Mouse (Mus musculus) testis, postnatal 10 days (tissue): ENCODE results near the gene Zfp319.

Experiments used
- DNase-seq: peaks from one replicate; pipeline ENCODE4 v3.0.0; 2021; ENCODE audit warnings: low spot score

Zfp319 gene

DNA sequence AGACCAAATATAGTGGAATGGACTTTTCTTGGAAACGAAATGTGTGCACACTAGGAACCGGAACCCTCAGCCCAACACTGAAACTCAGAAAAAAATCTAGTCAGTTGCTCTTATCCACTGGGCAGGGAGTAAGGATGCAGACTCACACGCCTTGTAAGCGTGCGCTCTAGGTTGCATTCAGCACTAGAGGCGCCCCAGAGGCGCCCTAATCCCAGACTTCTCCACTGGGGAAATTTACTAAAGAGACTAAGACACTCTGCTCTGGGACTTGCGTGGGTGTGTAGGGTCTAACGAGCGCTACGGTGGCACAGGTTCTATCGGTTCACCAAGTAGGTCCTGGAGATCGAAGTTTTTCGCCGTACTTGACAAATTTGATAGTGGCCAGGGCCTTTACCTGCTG lies 19.7 kb upstream of the Zfp319 start:
- no peak for DNase-seq

- DNase-seq, result peak; percentile 65
These were observed 17.3 kb upstream of the Zfp319 start for GRCm38 (mm10) chr8:95348811-95349630.

GRCm38 (mm10) chr8:95348356-95348755 lies 16.6 kb upstream of the Zfp319 start:
- no peak for DNase-seq

- DNase-seq, result peak; percentile 83
These were observed 15.1 kb upstream of the Zfp319 start for GRCm38 (mm10) chr8:95346643-95347545.

GRCm38 (mm10) chr8:95344668-95345067 lies 12.9 kb upstream of the Zfp319 start:
- DNase-seq, result no peak

- no peak for DNase-seq
These were observed 10.0 kb upstream of the Zfp319 start for GRCm38 (mm10) chr8:95341721-95342120.

GRCm38 (mm10) chr8:95336363-95336762 lies 4.6 kb upstream of the Zfp319 start:
- no peak for DNase-seq

GRCm38 (mm10) chr8:95335706-95336105 lies 4.0 kb upstream of the Zfp319 start:
- DNase-seq, result no peak

- no peak for DNase-seq
These were observed 868 bp upstream of the Zfp319 start for GRCm38 (mm10) chr8:95332437-95333199.

DNA sequence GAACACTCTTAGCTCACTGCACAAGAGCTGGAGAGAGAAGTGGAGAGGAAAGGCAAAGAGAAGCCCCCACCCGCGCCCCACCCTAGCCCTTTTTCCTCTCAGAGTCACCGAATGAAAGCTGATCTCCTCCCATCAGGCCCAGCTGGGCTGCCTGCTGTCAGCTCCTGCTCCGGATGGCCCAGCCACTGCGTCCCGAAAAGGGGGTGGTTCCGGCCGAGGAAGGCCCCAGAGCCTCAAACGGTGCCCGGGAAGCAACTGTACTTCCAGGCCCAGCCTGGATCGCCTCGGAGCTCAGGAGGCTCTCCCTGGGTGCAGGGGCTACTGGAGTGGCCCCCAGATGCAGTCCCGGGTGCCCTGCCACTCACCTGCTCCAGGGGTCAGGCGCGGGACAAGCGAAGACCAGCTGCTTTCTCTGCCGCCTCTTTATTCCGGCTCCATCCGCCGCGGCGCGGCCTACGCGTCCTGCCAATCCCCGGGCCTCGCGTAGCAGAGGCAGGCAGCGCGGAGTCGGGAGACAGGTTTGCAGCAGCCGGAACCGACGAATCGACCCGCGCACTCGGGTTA lies 512 bp downstream of the Zfp319 start:
- DNase-seq, result no peak

DNA sequence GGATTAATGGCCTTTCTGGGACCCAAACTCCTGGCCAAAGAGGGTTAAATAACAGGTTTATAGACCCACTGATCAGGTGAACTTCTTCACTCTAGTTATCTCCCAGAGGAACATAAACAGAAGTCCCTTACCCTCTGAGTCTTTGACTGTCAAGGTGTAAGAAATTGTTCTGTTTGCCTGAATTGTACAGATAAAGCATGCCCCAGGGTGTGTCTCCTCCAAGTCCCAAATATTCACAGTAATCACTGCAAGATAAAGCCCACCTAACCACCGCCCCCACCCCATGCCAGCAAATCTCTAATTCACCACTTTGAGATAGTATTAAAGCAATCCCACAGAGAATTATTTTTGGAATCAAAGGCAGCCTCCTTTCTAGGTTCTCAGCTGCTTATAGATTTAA lies 1.4 kb downstream of the Zfp319 start:
- DNase-seq, result no peak

- DNase-seq, result no peak
These were observed 3.8 kb downstream of the Zfp319 start for GRCm38 (mm10) chr8:95327866-95328465.

- DNase-seq, result no peak
These were observed 4.9 kb downstream of the Zfp319 start for GRCm38 (mm10) chr8:95326822-95327221.

DNA sequence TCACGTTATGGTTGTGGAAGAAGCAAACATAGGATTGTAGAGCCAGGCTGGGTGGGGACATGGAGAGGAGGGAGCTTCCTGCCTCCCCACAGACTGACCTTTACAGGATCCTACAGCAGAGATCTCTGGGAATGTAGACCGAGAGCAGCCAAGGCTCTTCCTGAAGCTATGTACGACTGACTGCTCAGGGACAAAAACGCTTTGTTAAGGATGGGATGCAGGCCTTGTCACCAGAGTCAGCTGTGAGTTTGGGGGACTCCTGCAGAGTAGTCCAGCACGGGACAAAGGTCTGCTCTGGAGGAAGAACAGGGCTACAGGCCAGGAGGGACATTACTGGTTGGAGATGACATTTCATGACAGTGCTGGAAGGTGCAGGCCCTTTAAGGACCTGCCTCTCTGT lies 7.1 kb downstream of the Zfp319 start:
- no peak for DNase-seq

DNA sequence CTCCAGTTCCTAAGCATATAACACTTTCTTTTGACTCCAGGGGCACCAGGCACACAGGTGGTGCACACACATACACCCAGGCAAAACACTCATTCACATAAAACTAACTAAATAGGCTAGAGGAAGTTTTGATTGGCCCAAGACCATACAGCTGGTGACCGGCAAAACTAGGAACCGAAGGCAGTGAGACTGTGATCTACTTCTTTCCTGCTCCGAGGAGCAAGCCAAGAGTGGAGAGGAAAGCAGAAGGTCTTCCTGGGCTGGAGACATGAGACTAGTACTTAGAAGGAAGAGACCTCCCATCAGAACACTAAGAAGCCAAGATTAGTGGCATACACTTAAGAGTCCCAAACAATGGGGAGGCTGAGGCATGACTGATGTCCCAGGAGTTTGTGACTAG lies 8.5 kb downstream of the Zfp319 start:
- no peak for DNase-seq

- DNase-seq, result peak; percentile 79
These were observed 11.3 kb downstream of the Zfp319 start for GRCm38 (mm10) chr8:95320224-95321139.

DNA sequence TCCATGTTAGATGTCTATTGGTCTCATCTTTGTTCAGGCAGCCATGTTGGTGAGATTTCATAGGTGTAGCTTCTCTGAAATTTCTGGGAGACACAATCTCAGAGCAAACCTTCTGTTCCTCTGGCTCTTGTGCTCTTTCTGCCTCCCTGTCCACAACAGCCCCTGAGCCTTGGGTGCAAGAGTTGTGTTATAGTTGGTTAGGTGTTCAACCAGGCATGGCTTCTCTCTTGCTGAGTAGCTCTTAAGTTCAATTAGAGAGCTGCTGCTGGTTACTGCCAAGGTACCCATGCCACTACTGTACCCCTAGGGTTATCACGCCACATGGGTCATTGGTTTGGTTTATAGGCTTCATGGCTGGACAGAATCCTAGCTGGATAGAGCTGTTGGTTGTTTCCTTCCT lies 16.4 kb downstream of the Zfp319 start:
- DNase-seq, result no peak

DNA sequence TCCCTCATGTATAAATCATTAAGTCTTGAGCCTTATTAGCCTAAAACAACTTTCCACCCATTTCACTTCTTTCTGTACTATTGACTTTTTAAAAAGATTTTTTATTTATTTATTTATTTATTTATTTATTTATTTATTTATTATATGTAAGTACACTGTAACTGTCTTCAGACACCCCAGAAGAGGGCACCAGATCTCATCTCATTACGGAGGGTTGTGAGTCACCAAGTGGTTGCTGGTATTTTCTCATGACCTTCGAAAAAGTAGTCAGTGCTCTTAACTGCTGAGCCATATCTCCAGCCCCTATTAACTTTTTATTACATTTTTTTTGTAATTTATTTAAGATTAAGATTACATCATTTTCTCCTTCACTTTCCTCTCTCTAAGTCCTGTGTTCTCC lies 17.0 kb downstream of the Zfp319 start:
- DNase-seq, result no peak

DNA sequence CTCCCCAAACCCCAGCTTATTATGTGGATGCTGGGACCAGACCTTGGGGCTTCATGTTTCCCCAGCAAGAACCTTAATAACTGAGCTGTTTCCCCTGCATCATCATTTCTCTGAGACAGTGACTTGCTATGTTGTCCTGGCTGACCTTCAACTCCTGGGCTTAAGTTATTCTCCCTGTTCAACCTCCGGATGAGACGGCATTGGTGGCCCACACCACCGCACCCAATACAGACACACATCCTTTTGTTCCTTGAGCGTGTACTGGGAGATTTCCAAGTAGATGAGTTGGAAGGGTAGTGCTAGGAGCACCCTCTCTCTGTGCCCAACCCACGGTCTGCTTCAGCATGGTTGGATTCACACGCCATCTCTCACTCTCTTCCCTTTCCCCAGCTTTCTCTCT lies 17.9 kb downstream of the Zfp319 start:
- no peak for DNase-seq

GRCm38 (mm10) chr8:95312836-95313235 lies 18.9 kb downstream of the Zfp319 start:
- peak; percentile 73 for DNase-seq
